Mouse (Mus musculus): Measurements from ENCODE around the gene Lactbl1.

DNA sequence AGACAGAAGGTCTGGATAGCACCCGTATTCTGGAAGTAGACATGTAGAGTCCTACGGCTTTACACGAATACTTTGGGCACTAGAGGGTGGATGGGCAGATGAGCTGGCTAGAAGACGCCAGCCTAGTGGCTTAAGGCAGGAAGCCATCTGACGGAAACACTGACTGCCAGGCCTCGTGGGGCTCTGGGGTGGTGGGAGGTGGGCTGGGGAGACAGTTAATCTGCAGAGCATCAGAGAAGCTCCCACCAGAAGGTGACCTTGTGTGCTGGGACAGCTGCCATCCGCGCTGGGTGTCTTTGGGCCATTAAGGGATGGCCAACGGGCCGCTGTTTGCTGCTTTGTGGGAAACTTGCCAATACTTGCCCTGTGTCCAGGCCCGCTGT is 30.1 kb downstream of the Lactbl1 start:
- no peak for TF ChIP-seq POLR2A (IDR thresholded peaks at IDR 0.05; ENCODE audit: control insufficient read depth, extremely low read depth, insufficient read depth, low read length, poor library complexity)
- no peak for TF ChIP-seq CTCF (IDR thresholded peaks at IDR 0.05; ENCODE audit: borderline replicate concordance, control insufficient read depth, extremely low read depth, insufficient read depth, low read length, poor library complexity)
